ENCODE assay signal across 12 mouse cellular contexts in genomic region chr16:37754483-37754882, GRCm38 (mm10). TPM values are rescaled to one million over a fixed set of nuclear protein-coding genes. Genes with fewer than 3 reads are reported as not detected.
A peak's percentile ranks its signal among the peaks of the same experiment; 100 is the strongest.
DNase-seq lines count a peak whose midpoint lies in the region; ATAC-seq lines count a peak whose summit lies in the region.
"Had no signal": no experiment of that assay in that cellular context is flagged by ENCODE, and none has a peak within 500 bp of the region (broad histone marks: within the 10 kb centered on the region; RNA-seq: fewer than 3 reads in every experiment).

No protein-coding gene starts in this region.

- WGBS in lung, embryonic 16.5 days: 11% methylated on average over 4 of the region's 4 CpGs
- 43% methylated on average over 4 of the region's 4 CpGs for WGBS in kidney, embryonic 14.5 days
- 36% methylated on average over 4 of the region's 4 CpGs for WGBS in stomach, embryonic 16.5 days
- WGBS in neural tube, embryonic 15.5 days: 78% methylated on average over 4 of the region's 4 CpGs

- H3K27ac ChIP-seq in lung, embryonic 16.5 days (ENCODE audit: low read length): peak overlapping the region; percentile 83
- H3K27ac ChIP-seq in kidney, embryonic 14.5 days (ENCODE audit: low read depth, low read length): 0 out of 2 replicates have a peak overlapping the region, but pooled peaks have one; percentile 2
- peak overlapping the region; percentile 93 for H3K27ac ChIP-seq in stomach, embryonic 16.5 days (ENCODE audit: low read length)
- no peak overlapping the region for H3K27ac ChIP-seq in neural tube, embryonic 15.5 days (replicated peaks)
- H3K27ac ChIP-seq: hindbrain, embryonic 15.5 days; liver, embryonic 14.5 days; midbrain, embryonic 13.5 days; neural tube, embryonic 12.5 days had no signal

- H3K27me3 ChIP-seq in lung, embryonic 16.5 days (ENCODE audit: control insufficient read depth, insufficient read depth, low read depth, low read length): no peaks in the 10 kb centered on the region
- H3K27me3 ChIP-seq in kidney, embryonic 14.5 days (ENCODE audit: control insufficient read depth, insufficient read depth, low read length): no peaks in the 10 kb centered on the region
- H3K27me3 ChIP-seq in stomach, embryonic 16.5 days (ENCODE audit: control insufficient read depth, insufficient read depth, low read length): no peaks in the 10 kb centered on the region
- H3K27me3 ChIP-seq in neural tube, embryonic 15.5 days (replicated peaks): no peaks in the 10 kb centered on the region
- H3K27me3 ChIP-seq: hindbrain, embryonic 15.5 days; midbrain, embryonic 13.5 days; neural tube, embryonic 12.5 days had no signal

- no peak overlapping the region for H3K4me3 ChIP-seq in lung, embryonic 16.5 days (ENCODE audit: low read length)
- no peak overlapping the region for H3K4me3 ChIP-seq in kidney, embryonic 14.5 days (ENCODE audit: low read length)
- H3K4me3 ChIP-seq in stomach, embryonic 16.5 days (replicated peaks; ENCODE audit: low read length): no peak overlapping the region
- no peak overlapping the region for H3K4me3 ChIP-seq in neural tube, embryonic 15.5 days (replicated peaks)
- H3K4me3 ChIP-seq: hindbrain, embryonic 15.5 days; midbrain, embryonic 13.5 days; neural tube, embryonic 12.5 days had no signal

- H3K9ac ChIP-seq in lung, embryonic 16.5 days (ENCODE audit: low read length): peak overlapping the region; percentile 35
- H3K9ac ChIP-seq in kidney, embryonic 14.5 days (ENCODE audit: low read depth, low read length): no peak overlapping the region
- peak overlapping the region; percentile 37; the same call in 1 of the 2 replicates for H3K9ac ChIP-seq in stomach, embryonic 16.5 days (ENCODE audit: low read length)
- no peak overlapping the region for H3K9ac ChIP-seq in neural tube, embryonic 15.5 days (replicated peaks)
- H3K9ac ChIP-seq: hindbrain, embryonic 15.5 days; liver, embryonic 14.5 days; midbrain, embryonic 13.5 days; neural tube, embryonic 12.5 days had no signal

- peak; percentile 24; the same call in 1 of the 2 replicates for ATAC-seq in lung, embryonic 16.5 days (ENCODE audit: low read depth)
- no peak for ATAC-seq in kidney, embryonic 14.5 days (ENCODE audit: low FRiP score, low TSS enrichment)
- no peak for ATAC-seq in stomach, embryonic 16.5 days (ENCODE audit: insufficient read depth, low FRiP score)
- ATAC-seq in neural tube, embryonic 15.5 days (ENCODE audit: low FRiP score): no peak
- ATAC-seq: midbrain, embryonic 13.5 days had no signal

- H3K9me3 ChIP-seq in lung, embryonic 16.5 days (ENCODE audit: control insufficient read depth, low read length): no peaks in the 10 kb centered on the region
- H3K9me3 ChIP-seq in kidney, embryonic 14.5 days (ENCODE audit: control insufficient read depth, low read length): no peaks in the 10 kb centered on the region
- H3K9me3 ChIP-seq in stomach, embryonic 16.5 days (replicated peaks; ENCODE audit: control insufficient read depth, low read length): no peaks in the 10 kb centered on the region
- no peaks in the 10 kb centered on the region for H3K9me3 ChIP-seq in neural tube, embryonic 15.5 days (replicated peaks)
- H3K9me3 ChIP-seq: hindbrain, embryonic 15.5 days; midbrain, embryonic 13.5 days; neural tube, embryonic 12.5 days had no signal

- peaks cover 19% of the 10 kb centered on the region for H3K4me1 ChIP-seq in lung, embryonic 16.5 days (replicated peaks; ENCODE audit: control insufficient read depth, insufficient read depth, low read length)
- no peaks in the 10 kb centered on the region for H3K4me1 ChIP-seq in kidney, embryonic 14.5 days (ENCODE audit: control insufficient read depth, insufficient read depth, low read length)
- peaks cover 10% of the 10 kb centered on the region for H3K4me1 ChIP-seq in stomach, embryonic 16.5 days (ENCODE audit: control insufficient read depth, insufficient read depth, low read length)
- H3K4me1 ChIP-seq in neural tube, embryonic 15.5 days: no peaks in the 10 kb centered on the region
- H3K4me1 ChIP-seq: hindbrain, embryonic 15.5 days; neural tube, embryonic 12.5 days had no signal

- no peaks in the 10 kb centered on the region for H3K36me3 ChIP-seq in lung, embryonic 16.5 days (ENCODE audit: control insufficient read depth, insufficient read depth, low read length)
- H3K36me3 ChIP-seq in kidney, embryonic 14.5 days (ENCODE audit: control insufficient read depth, insufficient read depth, low read length): no peaks in the 10 kb centered on the region
- H3K36me3 ChIP-seq in stomach, embryonic 16.5 days (ENCODE audit: control insufficient read depth, insufficient read depth, low read length): no peaks in the 10 kb centered on the region
- no peaks in the 10 kb centered on the region for H3K36me3 ChIP-seq in neural tube, embryonic 15.5 days
- H3K36me3 ChIP-seq: hindbrain, embryonic 15.5 days; midbrain, embryonic 13.5 days; neural tube, embryonic 12.5 days had no signal

- DNase-seq in adrenal gland, adult (ENCODE audit: inconsistent age in 2 of 2, low spot score in 1 of 2): peak; percentile 11 to 54
- no peak for DNase-seq in adrenal gland, postnatal 25 days
- no peak for DNase-seq in lung, postnatal 36 days
- no peak for DNase-seq in cerebellum, adult 8-10 months

- no peak overlapping the region for H3K4me2 ChIP-seq in lung, embryonic 16.5 days (ENCODE audit: low read depth, low read length)
- H3K4me2 ChIP-seq in kidney, embryonic 14.5 days (replicated peaks; ENCODE audit: low read depth, low read length): no peak overlapping the region
- H3K4me2 ChIP-seq in stomach, embryonic 16.5 days (ENCODE audit: low read depth, low read length): no peak overlapping the region
- no peak overlapping the region for H3K4me2 ChIP-seq in neural tube, embryonic 15.5 days
- H3K4me2 ChIP-seq: hindbrain, embryonic 15.5 days; midbrain, embryonic 13.5 days; neural tube, embryonic 12.5 days had no signal

RNA-seq across cellular contexts. Expression of gene Fstl1, which starts 22.2 kb away (rescaled TPM):
- total RNA-seq in adrenal gland, postnatal 25 days (2021): 45.8 and 46.1 TPM in 2 replicates
- 617 and 655 TPM in 2 replicates for polyA plus RNA-seq in lung, embryonic 16.5 days (2015; fragmentation: Nextera tagmentation; extraction: Ambion mirVana)
- 522 and 589 TPM in 2 replicates for polyA plus RNA-seq in kidney, embryonic 14.5 days (2014; fragmentation: Nextera tagmentation; extraction: Ambion mirVana)
- polyA plus RNA-seq in stomach, embryonic 16.5 days (2015; fragmentation: Nextera tagmentation; extraction: Ambion mirVana): 417 and 440 TPM in 2 replicates
- polyA plus RNA-seq in neural tube, embryonic 15.5 days (2015; fragmentation: Nextera tagmentation; extraction: Ambion mirVana): 123 and 145 TPM in 2 replicates

Comparison
In these comparisons a context has a peak if more than half of its experiments do, and no peak if none do; other contexts are left out.
1. DNase-seq: peak in adrenal gland, adult (2 of 2); none in adrenal gland, postnatal 25 days (single experiment), lung, postnatal 36 days (single experiment) and cerebellum, adult 8-10 months (single experiment).
2. H3K9ac ChIP-seq: peak in lung, embryonic 16.5 days (single experiment) and stomach, embryonic 16.5 days (single experiment); none in kidney, embryonic 14.5 days (single experiment) and neural tube, embryonic 15.5 days (single experiment).